Mouse (Mus musculus) T-helper 2 cell (primary cell): Measurements from ENCODE around the gene Myo6.

Experiments used
- in situ Hi-C: fragments of 300-600 bp; cut with MboI, MseI; formaldehyde crosslinking; loops from one replicate; pipeline ENCODE4 v1.15.1; 2025; ENCODE audit warnings: high pct_unique_total_duplicates

Myo6 gene

GRCm38 (mm10) chr9:80164611-80165474 is at the start of gene Myo6:
Gene Myo6, plus strand, starts transcription at chr9:80165031.
- in situ Hi-C loops, result no loop called here

- in situ Hi-C loops, result no loop called here
Measured at GRCm38 (mm10) chr9:80145992-80146587, 18.7 kb upstream of the Myo6 start.

GRCm38 (mm10) chr9:80149594-80149993 is 15.2 kb upstream of the Myo6 start:
- in situ Hi-C loops, result no loop called here

- in situ Hi-C loops, result no loop called here
Measured at GRCm38 (mm10) chr9:80155277-80155676, 9.6 kb upstream of the Myo6 start.

GRCm38 (mm10) chr9:80156780-80157179 is 8.1 kb upstream of the Myo6 start:
- in situ Hi-C loops, result no loop called here

- in situ Hi-C loops, result no loop called here
Measured at GRCm38 (mm10) chr9:80157840-80158465, 6.9 kb upstream of the Myo6 start.

- in situ Hi-C loops, result no loop called here
Measured at GRCm38 (mm10) chr9:80158937-80159336, 5.9 kb upstream of the Myo6 start.

GRCm38 (mm10) chr9:80161451-80161850 is 3.4 kb upstream of the Myo6 start:
- in situ Hi-C loops, result no loop called here

- in situ Hi-C loops, result no loop called here
Measured at GRCm38 (mm10) chr9:80163126-80163723, 1.6 kb upstream of the Myo6 start.

GRCm38 (mm10) chr9:80164191-80164590 is 640 bp upstream of the Myo6 start:
- in situ Hi-C loops, result no loop called here

GRCm38 (mm10) chr9:80165690-80166089 is 859 bp downstream of the Myo6 start:
- in situ Hi-C loops, result no loop called here

GRCm38 (mm10) chr9:80166425-80166824 is 1.6 kb downstream of the Myo6 start:
- in situ Hi-C loops, result no loop called here

- in situ Hi-C loops, result no loop called here
Measured at GRCm38 (mm10) chr9:80167089-80167488, 2.3 kb downstream of the Myo6 start.

- in situ Hi-C loops, result no loop called here
Measured at GRCm38 (mm10) chr9:80169551-80169950, 4.7 kb downstream of the Myo6 start.

- in situ Hi-C loops, result no loop called here
Measured at GRCm38 (mm10) chr9:80171241-80171640, 6.4 kb downstream of the Myo6 start.

GRCm38 (mm10) chr9:80172396-80173222 is 7.8 kb downstream of the Myo6 start:
- in situ Hi-C loops, result no loop called here

- in situ Hi-C loops, result no loop called here
Measured at GRCm38 (mm10) chr9:80173629-80174028, 8.8 kb downstream of the Myo6 start.

- in situ Hi-C loops, result no loop called here
Measured at GRCm38 (mm10) chr9:80176696-80177478, 12.1 kb downstream of the Myo6 start.

GRCm38 (mm10) chr9:80178670-80179069 is 13.8 kb downstream of the Myo6 start:
- in situ Hi-C loops, result no loop called here

- in situ Hi-C loops, result no loop called here
Measured at GRCm38 (mm10) chr9:80179688-80180087, 14.9 kb downstream of the Myo6 start.

GRCm38 (mm10) chr9:80180771-80181170 is 15.9 kb downstream of the Myo6 start:
- in situ Hi-C loops, result no loop called here
